Mouse (Mus musculus) C2C12 (cell line): ENCODE data around the gene Bsg.

Experiments
- CTCF ChIP-seq: IDR thresholded peaks from one replicate; pipeline ENCODE4 v1.5.1; 2011; ENCODE audit not compliant: control insufficient read depth, insufficient read depth, insufficient read length
- USF1 ChIP-seq: IDR thresholded peaks from one replicate; pipeline ENCODE4 v1.6.1; 2011; ENCODE audit warnings: low read depth, mild to moderate bottlenecking, control low read depth, moderate library complexity

DNA sequence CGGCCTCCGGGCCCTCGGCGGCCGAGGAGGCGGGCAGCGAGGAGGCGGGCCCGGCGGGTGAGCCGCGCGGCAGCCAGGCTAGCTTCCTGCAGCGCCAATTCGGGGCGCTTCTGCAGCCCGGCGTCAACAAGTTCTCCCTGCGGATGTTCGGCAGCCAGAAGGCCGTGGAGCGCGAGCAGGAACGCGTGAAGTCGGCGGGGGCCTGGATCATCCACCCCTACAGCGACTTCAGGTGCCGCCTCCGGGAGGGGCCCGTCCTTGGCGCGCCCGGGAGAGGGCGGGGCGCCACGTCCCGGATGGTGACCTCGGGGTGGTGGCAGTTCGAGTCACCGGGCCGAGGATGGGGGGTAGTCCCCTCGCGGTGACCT lies 12.7 kb downstream of the Bsg start:
- TF ChIP-seq CTCF (no peak), USF1 (no peak)
